Mouse (Mus musculus) inflammation-experienced regulatory T-cells, adult 16 weeks (primary cell): Measurements from ENCODE around the gene Stk26. TPM values are rescaled to one million over a fixed set of nuclear protein-coding genes. Genes with fewer than 3 reads are reported as not detected.

Experiments used
- polyA plus RNA-seq: library from polyadenylated mRNA; unstranded; fragments of 100-300 nt; shearing (Covaris generic); gene quantifications from one replicate; pipeline ENCODE4 v1.2.1, GENCODE M21; 2017

The Stk26 gene
- polyA plus RNA-seq = 58.5 TPM

DNA sequence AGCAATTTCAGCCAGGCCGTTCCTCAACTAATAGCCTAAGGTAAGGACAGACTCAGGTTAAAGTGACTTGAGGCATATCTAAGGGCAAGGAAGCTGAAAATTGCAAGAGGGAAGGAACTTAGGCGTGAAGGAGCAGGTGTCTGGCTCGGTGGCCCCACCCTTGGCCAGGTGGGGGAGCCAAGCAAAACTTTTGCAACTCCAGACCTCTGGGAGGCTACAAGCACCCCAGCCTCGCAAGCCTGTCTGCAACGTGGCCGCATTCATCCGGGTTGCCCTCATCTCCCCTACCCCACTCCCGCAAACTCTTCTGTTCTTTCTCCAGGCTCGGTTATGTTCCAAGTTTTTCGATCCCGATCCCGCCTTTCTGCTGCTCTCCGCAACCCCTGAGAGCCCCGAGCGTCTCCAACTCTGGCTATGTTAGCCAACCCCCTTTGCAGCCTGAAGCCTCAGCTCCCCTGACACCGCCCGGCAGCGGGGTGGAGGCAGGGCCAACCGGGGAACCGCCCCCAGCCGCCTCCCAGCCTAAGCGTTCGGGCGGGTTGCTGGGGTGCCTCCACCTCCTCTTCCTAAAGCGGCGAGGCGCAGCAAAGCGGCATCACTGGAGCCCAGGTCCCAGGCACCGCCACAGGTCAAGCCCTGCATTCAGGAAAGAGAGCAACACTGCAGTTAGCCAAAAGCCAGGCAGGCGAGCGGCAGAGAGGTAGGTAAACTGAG, at the start of gene Stk26:
Gene Stk26 (plus strand): TSS at position 201 of the 714 bp plus-strand sequence.

DNA sequence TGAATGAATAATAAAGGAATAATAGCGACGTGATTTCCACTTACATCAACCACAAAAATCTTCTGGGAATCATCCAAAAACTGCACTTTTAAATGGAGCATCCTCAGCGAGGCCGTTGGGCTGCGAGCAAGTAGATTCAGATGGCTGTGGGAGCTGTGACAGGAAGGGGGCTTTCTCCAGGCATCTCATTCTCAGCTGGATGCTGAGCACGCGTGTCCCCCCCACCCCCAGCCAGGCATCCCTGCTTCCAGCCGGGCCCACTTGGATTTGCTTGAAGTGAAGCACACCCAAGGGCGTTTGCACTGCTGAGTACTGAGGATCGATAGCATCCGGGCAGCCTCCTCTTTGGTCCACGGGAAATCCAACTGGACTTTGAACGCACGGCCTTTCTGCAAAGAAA, 101.8 kb downstream of the Stk26 start, which contains the start of gene Frmd7:
Gene Frmd7 (minus strand): TSS at position 101 of the 400 bp plus-strand sequence.

Other genes starting within 250 kb of the Stk26 start
- gene Frmd7, start 101.7 kb downstream of the Stk26 start, polyA plus RNA-seq = not detected
- gene Rap2c, start 177.0 kb downstream of the Stk26 start, polyA plus RNA-seq = 20.6 TPM